Mouse (Mus musculus) midbrain, embryonic 10.5 days (tissue): ENCODE data around the gene Gm9117. TPM values are rescaled to one million over a fixed set of nuclear protein-coding genes. Genes with fewer than 3 reads are reported as not detected.
"Not testable (repeated sequence)": the region's sequence is repeated elsewhere in the genome, so short reads cannot be mapped to it uniquely, and the experiment has no call there.

ENCODE experiments used
- DNase-seq: peaks from one replicate; pipeline ENCODE4 v3.0.0-alpha.2; 2017; ENCODE audit warnings: low spot score
- H3K27ac ChIP-seq: fragments of 300-500 bp; sonication (generic); replicated peaks from 2 replicates; pipeline ENCODE4 v1.5.1; 2016; ENCODE audit warnings: mild to moderate bottlenecking
- H3K27me3 ChIP-seq: fragments of 300-500 bp; sonication (generic); 2 replicates; pipeline ENCODE4 v1.6.1; 2016; ENCODE audit warnings: low read depth, mild to moderate bottlenecking; ENCODE audit not compliant: poor library complexity, severe bottlenecking
- H3K36me3 ChIP-seq: fragments of 300-500 bp; sonication (generic); 2 replicates; pipeline ENCODE4 v1.6.1; 2016; ENCODE audit warnings: mild to moderate bottlenecking, moderate library complexity
- H3K4me1 ChIP-seq: fragments of 300-500 bp; sonication (generic); 2 replicates; pipeline ENCODE4 v1.6.1; 2016
- H3K4me3 ChIP-seq: fragments of 300-500 bp; sonication (generic); 2 replicates; pipeline ENCODE4 v1.5.1; 2016; ENCODE audit warnings: mild to moderate bottlenecking, moderate library complexity
- H3K9me3 ChIP-seq: fragments of 300-500 bp; sonication (generic); replicated peaks from 2 replicates; pipeline ENCODE4 v1.6.1; 2016; ENCODE audit warnings: mild to moderate bottlenecking
- WGBS: fragments of 180-500 bp; shearing (Covaris S2); methylation state at CpG from one replicate; pipeline ENCODE4 v1.1.7; 2016; 5-methylcytosine and 5-hydroxymethylcytosine counted together
- polyA plus RNA-seq: library from polyadenylated mRNA; unstranded; fragments of >200 nt; fragmentation: Nextera tagmentation; extraction: Ambion mirVana; gene quantifications from 2 replicates; pipeline ENCODE4 v1.2.1, GENCODE M21; 2016

The Gm9117 gene
- polyA plus RNA-seq = not detected in 2 replicates

DNA sequence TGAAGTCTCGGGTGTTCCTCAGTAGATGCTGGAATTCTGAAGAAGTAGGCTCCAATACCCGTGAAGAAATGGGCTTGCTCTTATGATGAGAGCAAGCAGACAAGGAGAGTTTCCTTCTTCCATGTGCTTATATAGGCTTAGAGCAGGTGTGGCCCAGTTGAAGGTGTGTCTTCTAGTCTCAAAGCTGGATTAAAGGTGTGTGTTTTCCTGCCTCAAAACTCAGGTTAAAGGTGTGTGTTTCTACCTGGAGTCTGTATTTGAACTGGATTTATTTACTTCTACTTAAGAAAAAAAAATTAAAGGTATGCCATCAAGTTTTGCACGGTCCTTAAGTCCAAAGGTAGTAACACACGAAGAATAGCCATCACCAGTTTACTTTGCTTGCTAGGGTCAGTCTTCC, at the start of gene Gm9117:
Gm9117 (minus strand) TSS at position 101 of the 400 bp plus-strand sequence.
- not testable (repeated sequence) for H3K27me3 ChIP-seq, H3K27ac ChIP-seq, H3K4me3 ChIP-seq, DNase-seq, H3K36me3 ChIP-seq, H3K4me1 ChIP-seq, H3K9me3 ChIP-seq
- WGBS = 81% methylated on average over 4 of the region's 4 CpGs

DNA sequence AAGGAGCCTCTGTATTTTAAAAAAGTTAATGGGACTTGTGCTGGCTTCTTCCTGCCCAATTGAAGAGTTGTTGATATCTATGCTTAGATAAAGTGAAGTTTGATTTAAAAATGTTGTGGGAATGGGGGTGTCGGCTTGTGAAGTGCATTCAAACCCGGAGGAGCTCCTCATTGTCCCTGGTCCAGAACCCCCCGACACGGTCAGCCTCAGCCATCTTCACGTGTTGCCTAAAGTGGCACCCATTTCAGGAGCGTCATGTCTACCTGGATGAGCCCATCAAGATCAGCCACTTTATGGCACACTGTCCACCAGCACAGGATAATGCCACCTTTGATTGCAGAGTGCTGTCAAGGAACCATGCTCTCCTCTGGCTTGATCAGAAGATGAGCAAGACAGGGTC, 25.6 kb upstream of the Gm9117 start:
- not testable (repeated sequence) for H3K4me1 ChIP-seq, H3K27ac ChIP-seq, H3K4me3 ChIP-seq, H3K27me3 ChIP-seq, DNase-seq, H3K36me3 ChIP-seq, H3K9me3 ChIP-seq
- WGBS = 91% methylated on average over 6 of the region's 6 CpGs

DNA sequence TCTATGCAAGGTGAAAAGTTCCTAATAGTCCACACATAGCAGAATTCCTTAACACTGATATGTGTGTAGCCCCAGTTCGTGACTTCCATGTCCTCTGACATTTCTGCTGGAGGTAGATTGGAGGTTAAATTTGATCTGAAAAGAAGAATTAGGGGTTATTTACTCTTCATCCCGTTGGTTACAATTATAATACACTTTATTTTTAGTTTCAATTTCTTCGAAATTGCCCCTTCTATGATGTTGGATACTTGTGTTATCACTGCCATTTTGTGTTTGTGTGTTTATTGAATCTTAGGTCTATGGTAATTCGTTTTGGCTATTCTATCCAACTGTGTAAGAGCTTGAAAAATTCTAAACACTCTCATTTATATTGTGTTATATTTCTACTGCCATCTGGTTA, 17.9 kb upstream of the Gm9117 start, which contains the start of gene Tdpoz5:
Tdpoz5 (minus strand) TSS at position 101 of the 400 bp plus-strand sequence.
- not testable (repeated sequence) for H3K36me3 ChIP-seq, H3K4me1 ChIP-seq, H3K9me3 ChIP-seq, H3K27me3 ChIP-seq, H3K4me3 ChIP-seq, H3K27ac ChIP-seq, DNase-seq
- 69% methylated on average over 2 of the region's 4 CpGs for WGBS

DNA sequence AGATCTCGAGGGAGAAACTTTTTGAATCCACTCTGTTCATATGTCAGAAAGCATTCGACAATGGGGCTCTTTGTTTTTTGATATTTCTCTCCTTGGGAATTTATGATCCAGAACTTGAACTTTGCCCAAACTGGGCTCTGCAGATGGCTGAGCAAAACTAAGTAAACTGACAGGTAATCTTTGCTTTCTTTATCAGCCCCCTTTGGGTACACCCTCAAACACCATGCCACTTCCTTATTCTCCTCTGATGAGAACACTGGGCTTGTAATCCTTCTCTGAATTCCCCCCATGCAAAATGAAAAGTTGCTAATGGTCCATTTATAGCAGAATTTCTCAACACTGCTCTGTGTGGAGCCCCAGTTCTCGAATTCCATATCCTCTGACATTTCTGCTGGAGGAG, 5.0 kb downstream of the Gm9117 start:
- H3K27me3 ChIP-seq, H3K36me3 ChIP-seq, H3K9me3 ChIP-seq, H3K4me1 ChIP-seq, H3K27ac ChIP-seq, DNase-seq, H3K4me3 ChIP-seq: not testable (repeated sequence)
- 83% methylated on average over 1 of the region's 3 CpGs for WGBS

Other genes starting within 250 kb of the Gm9117 start
- not detected in 2 replicates for gene Gm5773, start 170.5 kb downstream of the Gm9117 start, polyA plus RNA-seq
- not detected in 2 replicates for gene Tdpoz4, start 147.1 kb downstream of the Gm9117 start, polyA plus RNA-seq
- not detected in 2 replicates for gene Tdpoz3, start 117.5 kb downstream of the Gm9117 start, polyA plus RNA-seq
- not detected in 2 replicates for gene Tdpoz5, start 17.8 kb upstream of the Gm9117 start, polyA plus RNA-seq
- not detected in 2 replicates for gene Gm9125, start 111.3 kb upstream of the Gm9117 start, polyA plus RNA-seq
- not detected in 2 replicates for gene Gm10697, start 129.1 kb upstream of the Gm9117 start, polyA plus RNA-seq
- gene Gm10696, start 234.7 kb upstream of the Gm9117 start, polyA plus RNA-seq = not detected in 2 replicates